Mouse (Mus musculus): ENCODE measurements around the gene Nr2c2ap. TPM values are rescaled to one million over a fixed set of nuclear protein-coding genes. Genes with fewer than 3 reads are reported as not detected.

Nr2c2ap gene
- total and polyA plus RNA-seq, 3 experiments, result 5.5 to 7.6 (median 7.0) TPM

- Histone ChIP-seq H3K27me3 (ENCODE audit: control insufficient read depth, insufficient read depth, low read length) (peaks cover 15% of the 10 kb centered on the region), H3K36me3 (ENCODE audit: control insufficient read depth, insufficient read depth, low read length) (no peaks in the 10 kb centered on the region), H3K4me3 (no peak overlapping the region), H3K27ac (no peak overlapping the region), H3K4me1 (ENCODE audit: control insufficient read depth, insufficient read depth, low read length) (no peaks in the 10 kb centered on the region), H3K79me2 (replicated peaks; ENCODE audit: control insufficient read depth, insufficient read depth, low read length) (no peaks in the 10 kb centered on the region), H3K9ac (ENCODE audit: low read depth, low read length) (no peak overlapping the region)
- WGBS, result 9% methylated on average over 7 of the region's 7 CpGs
- no peak for TF ChIP-seq POLR2A (IDR thresholded peaks at IDR 0.05; ENCODE audit: insufficient read depth, low read depth, low read length)
- no peak for DNase-seq
- intact Hi-C loops (cut with DNase I), result loop anchor here (5.0 kb wide), 1 partner anchor 135 kb away; no protein-coding TSS in a partner anchor
These were observed 43.9 kb upstream of the Nr2c2ap start for GRCm38 (mm10) chr8:70087237-70087636.

DNA sequence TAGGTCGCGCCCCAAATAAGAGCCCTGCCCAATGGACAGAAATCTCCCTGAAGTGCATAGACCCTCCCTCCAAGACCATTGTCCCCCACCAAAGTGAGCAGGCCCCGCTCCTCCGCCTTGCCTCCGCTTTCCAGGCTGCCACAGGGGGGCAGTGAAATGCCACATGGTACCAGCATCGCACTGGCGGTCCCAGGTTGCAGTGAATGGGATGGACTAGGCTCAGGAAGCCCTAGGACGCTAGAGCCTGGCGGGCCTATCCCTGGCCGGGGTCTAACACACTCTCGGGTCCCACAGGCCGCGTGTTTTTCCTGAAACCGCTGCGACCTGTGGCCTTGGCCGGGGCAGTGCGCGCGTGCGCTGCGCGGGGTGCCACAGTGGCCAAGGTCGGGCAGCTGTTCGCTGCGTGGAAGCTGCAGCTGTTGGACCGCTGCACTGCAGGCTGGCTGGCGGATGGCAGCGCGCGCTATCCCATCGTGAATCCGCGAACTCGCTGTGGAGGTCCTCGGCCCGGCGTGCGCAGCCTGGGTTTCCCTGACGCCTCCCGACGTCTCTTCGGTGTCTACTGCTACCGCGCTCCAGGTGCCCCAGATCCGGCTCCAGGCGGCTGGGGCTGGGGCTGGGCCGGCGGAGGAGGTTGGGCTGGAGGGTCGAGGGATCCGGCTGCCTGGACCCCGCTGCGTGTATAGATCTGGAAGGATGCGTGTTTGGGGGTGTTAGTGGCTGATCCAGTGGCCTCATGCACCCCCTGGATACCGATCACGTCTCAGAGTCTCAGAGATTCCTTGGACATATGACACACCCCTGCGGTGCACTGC is 43.1 kb upstream of the Nr2c2ap start:
- DNase-seq, result peak; percentile 25 to 51
- peaks cover 15% of the 10 kb centered on the region for H3K27me3 ChIP-seq (ENCODE audit: control insufficient read depth, insufficient read depth, low read length)

DNA sequence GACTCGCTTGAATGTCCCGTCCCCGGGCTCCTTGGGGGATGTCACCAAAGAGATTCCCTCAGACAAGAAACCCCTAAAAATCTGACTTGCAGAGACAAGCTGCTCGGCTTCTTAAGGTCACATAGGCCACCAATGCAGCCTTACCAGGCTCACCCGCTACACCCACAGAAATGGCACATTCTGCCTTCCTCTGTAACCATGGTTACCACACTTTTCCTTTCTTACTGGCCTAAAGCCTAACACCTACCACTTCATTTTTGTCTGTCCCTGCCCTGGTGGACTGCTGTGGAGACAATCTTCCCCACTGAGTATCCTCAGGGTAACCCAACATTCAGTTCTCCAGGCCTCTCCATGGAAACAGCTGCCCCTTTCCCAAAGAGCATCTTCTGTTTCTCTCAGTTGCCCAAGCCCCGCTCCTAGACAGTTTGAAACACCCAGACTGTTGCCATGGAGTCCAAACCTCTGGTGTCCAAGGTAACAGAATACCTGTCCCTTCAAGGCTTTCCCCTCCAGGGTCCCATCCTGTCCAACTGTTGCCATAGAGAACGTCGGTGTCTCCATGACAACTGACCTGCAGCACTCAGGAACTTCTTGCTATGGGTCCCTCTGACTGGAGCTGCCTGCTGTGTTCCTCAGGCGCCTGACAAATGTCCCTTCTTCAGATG is 41.7 kb upstream of the Nr2c2ap start:
- no peak overlapping the region for H3K9ac ChIP-seq (ENCODE audit: low read depth, low read length)
- WGBS, result 67% methylated on average over 9 of the region's 9 CpGs
- H3K4me1 ChIP-seq (ENCODE audit: control insufficient read depth, insufficient read depth, low read length), result no peaks in the 10 kb centered on the region
- no peaks in the 10 kb centered on the region for H3K36me3 ChIP-seq (ENCODE audit: control insufficient read depth, insufficient read depth, low read length)
- TF ChIP-seq POLR2A (IDR thresholded peaks at IDR 0.05; ENCODE audit: insufficient read depth, low read depth, low read length) (no peak), CTCF (IDR thresholded peaks at IDR 0.05) (no peak), EP300 (IDR thresholded peaks at IDR 0.05; ENCODE audit: insufficient read depth, low read depth, low read length) (no peak)
- no peaks in the 10 kb centered on the region for H3K79me2 ChIP-seq (replicated peaks; ENCODE audit: control insufficient read depth, insufficient read depth, low read length)
- H3K4me3 ChIP-seq, result no peak overlapping the region
- H3K27ac ChIP-seq, result no peak overlapping the region
- peaks cover 12% of the 10 kb centered on the region for H3K27me3 ChIP-seq (ENCODE audit: control insufficient read depth, insufficient read depth, low read length)
- no peak for DNase-seq
- intact Hi-C loops (cut with DNase I), result loop anchor here (5.0 kb wide), 1 partner anchor 133 kb away; no protein-coding TSS in a partner anchor

More for the DNA sequence above, 43.1 kb upstream of the Nr2c2ap start:
- H3K27ac ChIP-seq, result no peak overlapping the region
- H3K36me3 ChIP-seq (ENCODE audit: control insufficient read depth, insufficient read depth, low read length), result no peaks in the 10 kb centered on the region
- no peaks in the 10 kb centered on the region for H3K4me1 ChIP-seq (ENCODE audit: control insufficient read depth, insufficient read depth, low read length)
- no peak overlapping the region for H3K4me3 ChIP-seq
- WGBS, result 4% methylated on average over 56 of the region's 56 CpGs
- intact Hi-C loops (cut with DNase I), result loop anchor here (1.0 to 5.0 kb wide), 2 partner anchors 78 to 134 kb away; no protein-coding TSS in a partner anchor
- TF ChIP-seq EP300 (IDR thresholded peaks at IDR 0.05; ENCODE audit: insufficient read depth, low read depth, low read length) (0 out of 2 replicates have a peak, but pooled peaks have one; percentile 18), CTCF (IDR thresholded peaks at IDR 0.05) (peak; percentile 75), POLR2A (IDR thresholded peaks at IDR 0.05; ENCODE audit: insufficient read depth, low read depth, low read length) (no peak)
- no peaks in the 10 kb centered on the region for H3K79me2 ChIP-seq (replicated peaks; ENCODE audit: control insufficient read depth, insufficient read depth, low read length)
- H3K9ac ChIP-seq (ENCODE audit: low read depth, low read length), result no peak overlapping the region

DNA sequence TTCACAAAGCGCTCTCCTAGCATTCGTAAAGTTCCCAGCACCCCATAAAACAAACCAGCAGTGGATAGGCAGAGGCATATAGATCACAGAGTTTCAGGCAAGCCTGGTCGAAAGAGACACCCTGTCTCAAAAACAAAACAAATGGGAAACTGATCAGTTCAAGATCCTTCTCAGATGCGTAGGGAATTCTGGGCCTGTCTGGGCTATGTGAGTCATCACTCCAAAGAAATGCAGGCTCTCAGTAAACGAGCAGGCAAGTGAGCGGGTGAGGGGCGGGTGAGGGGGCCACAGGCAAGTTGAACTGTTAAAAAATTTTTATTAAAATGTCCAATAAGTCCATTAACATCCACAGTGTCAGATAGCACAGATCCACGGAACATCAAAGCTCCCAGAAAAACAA is 38.3 kb upstream of the Nr2c2ap start:
- Histone ChIP-seq H3K27ac (no peak overlapping the region), H3K36me3 (ENCODE audit: control insufficient read depth, insufficient read depth, low read length) (no peaks in the 10 kb centered on the region), H3K4me1 (ENCODE audit: control insufficient read depth, insufficient read depth, low read length) (no peaks in the 10 kb centered on the region), H3K27me3 (ENCODE audit: control insufficient read depth, insufficient read depth, low read length) (peaks cover 7% of the 10 kb centered on the region), H3K79me2 (replicated peaks; ENCODE audit: control insufficient read depth, insufficient read depth, low read length) (no peaks in the 10 kb centered on the region), H3K4me3 (no peak overlapping the region), H3K9ac (ENCODE audit: low read depth, low read length) (no peak overlapping the region)
- TF ChIP-seq EP300 (IDR thresholded peaks at IDR 0.05; ENCODE audit: insufficient read depth, low read depth, low read length), result no peak
- no peak for TF ChIP-seq CTCF (IDR thresholded peaks at IDR 0.05)
- TF ChIP-seq POLR2A (IDR thresholded peaks at IDR 0.05; ENCODE audit: insufficient read depth, low read depth, low read length), result no peak
- no peak for DNase-seq
- 54% methylated on average over 8 of the region's 8 CpGs for WGBS
- intact Hi-C loops (cut with DNase I), result no loop called here

- Histone ChIP-seq H3K9ac (ENCODE audit: low read depth, low read length) (no peak overlapping the region), H3K79me2 (replicated peaks; ENCODE audit: control insufficient read depth, insufficient read depth, low read length) (no peaks in the 10 kb centered on the region), H3K4me3 (no peak overlapping the region), H3K27me3 (ENCODE audit: control insufficient read depth, insufficient read depth, low read length) (no peaks in the 10 kb centered on the region), H3K27ac (no peak overlapping the region), H3K36me3 (ENCODE audit: control insufficient read depth, insufficient read depth, low read length) (no peaks in the 10 kb centered on the region), H3K4me1 (ENCODE audit: control insufficient read depth, insufficient read depth, low read length) (no peaks in the 10 kb centered on the region)
- intact Hi-C loops (cut with DNase I), result no loop called here
- WGBS, result 57% methylated on average over 8 of the region's 8 CpGs
- no peak for DNase-seq
- TF ChIP-seq POLR2A (IDR thresholded peaks at IDR 0.05; ENCODE audit: insufficient read depth, low read depth, low read length) (no peak), EP300 (IDR thresholded peaks at IDR 0.05; ENCODE audit: insufficient read depth, low read depth, low read length) (no peak), CTCF (IDR thresholded peaks at IDR 0.05) (no peak)
These were observed 31.9 kb upstream of the Nr2c2ap start for GRCm38 (mm10) chr8:70099276-70099675.

DNA sequence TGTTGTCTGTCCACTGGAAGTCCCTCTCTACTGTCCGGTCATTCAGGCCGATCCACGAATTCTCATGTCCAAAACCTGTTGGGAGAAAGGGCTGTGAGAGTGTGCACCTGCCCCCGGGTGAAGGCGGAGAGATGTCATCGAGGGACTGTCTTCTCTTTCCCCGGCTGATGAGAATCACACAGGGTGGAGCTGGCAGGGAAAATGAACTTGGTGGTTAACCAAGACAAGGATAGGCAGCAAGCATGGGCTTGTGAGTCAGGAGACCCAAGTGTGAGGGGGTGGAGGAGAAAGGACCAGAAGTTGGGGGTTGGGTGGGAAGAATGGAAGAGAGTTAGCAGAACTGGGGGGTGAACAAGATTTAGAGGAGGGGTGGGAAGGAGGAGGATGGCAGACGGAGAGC is 30.9 kb upstream of the Nr2c2ap start:
- Histone ChIP-seq H3K36me3 (ENCODE audit: control insufficient read depth, insufficient read depth, low read length) (no peaks in the 10 kb centered on the region), H3K27me3 (ENCODE audit: control insufficient read depth, insufficient read depth, low read length) (no peaks in the 10 kb centered on the region), H3K79me2 (replicated peaks; ENCODE audit: control insufficient read depth, insufficient read depth, low read length) (no peaks in the 10 kb centered on the region), H3K9ac (ENCODE audit: low read depth, low read length) (no peak overlapping the region), H3K27ac (no peak overlapping the region), H3K4me3 (no peak overlapping the region), H3K4me1 (ENCODE audit: control insufficient read depth, insufficient read depth, low read length) (no peaks in the 10 kb centered on the region)
- DNase-seq, result no peak
- 78% methylated on average over 8 of the region's 8 CpGs for WGBS
- no peak for TF ChIP-seq POLR2A (IDR thresholded peaks at IDR 0.05; ENCODE audit: insufficient read depth, low read depth, low read length)
- intact Hi-C loops (cut with DNase I), result no loop called here
